Mouse (Mus musculus) adrenal gland, adult (tissue): Measurements from ENCODE around the gene Hmbs.
"Not testable (repeated sequence)": the region's sequence is repeated elsewhere in the genome, so short reads cannot be mapped to it uniquely, and the experiment has no call there.

Experiments used
- DNase-seq, 2 experiments: peaks; one replicate each; pipeline ENCODE4 v3.0.0; 2022 to 2023; ENCODE audit warnings: low spot score in 1 of 2; ENCODE audit not compliant: inconsistent age in 2 of 2

The Hmbs gene

GRCm38 (mm10) chr9:44345570-44346433, 1.8 kb upstream of the Hmbs start:
- peak; percentile 44 to 84 for DNase-seq

DNA sequence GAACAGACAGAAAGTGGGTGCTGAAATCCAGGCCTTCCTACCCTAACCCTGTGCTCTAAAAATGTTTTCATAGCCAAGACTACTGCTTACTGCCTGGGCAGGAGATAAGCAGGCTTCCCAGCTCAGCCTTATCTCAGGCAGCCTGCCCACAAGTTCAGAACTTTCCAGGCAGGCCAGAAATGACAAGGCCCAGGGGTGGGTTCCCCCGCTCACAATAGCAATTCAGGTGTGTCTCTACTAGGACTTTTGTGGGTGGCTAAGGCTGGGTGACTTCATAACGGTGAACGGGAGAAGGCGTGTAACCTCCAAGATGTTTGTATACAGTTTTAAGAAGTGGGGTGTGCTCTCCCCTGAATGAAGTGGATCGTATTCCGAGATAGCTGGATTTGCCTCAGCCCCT, 738 bp downstream of the Hmbs start:
- peak in 1 of 2 experiments; percentile 49 for DNase-seq

- no peak for DNase-seq
These were observed 1.4 kb downstream of the Hmbs start for GRCm38 (mm10) chr9:44342605-44343004.

GRCm38 (mm10) chr9:44342173-44342572, 1.9 kb downstream of the Hmbs start:
- no peak for DNase-seq

GRCm38 (mm10) chr9:44341487-44341886, 2.5 kb downstream of the Hmbs start:
- no peak for DNase-seq

GRCm38 (mm10) chr9:44338574-44338973, 5.5 kb downstream of the Hmbs start:
- no peak for DNase-seq

GRCm38 (mm10) chr9:44337436-44338169, 6.4 kb downstream of the Hmbs start:
- DNase-seq = no peak

DNA sequence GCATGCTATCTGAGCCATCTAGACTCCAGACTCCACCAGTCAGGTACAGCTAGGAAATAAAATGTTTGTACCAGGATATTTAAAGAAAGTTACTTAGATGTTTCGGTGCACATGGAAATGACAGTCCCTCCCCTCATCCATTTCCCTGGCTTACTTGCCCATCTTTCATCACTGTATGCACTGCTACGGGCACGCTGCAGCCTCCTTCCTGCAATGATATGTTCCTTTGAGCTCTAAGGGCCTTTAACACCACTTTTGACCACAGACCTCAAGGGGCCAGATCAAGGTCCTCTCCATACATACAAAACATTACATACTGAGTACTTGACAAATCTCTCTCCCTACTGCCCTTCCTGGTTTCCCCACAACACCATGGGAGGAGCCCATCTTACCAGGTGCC, 7.1 kb downstream of the Hmbs start:
- no peak for DNase-seq

DNA sequence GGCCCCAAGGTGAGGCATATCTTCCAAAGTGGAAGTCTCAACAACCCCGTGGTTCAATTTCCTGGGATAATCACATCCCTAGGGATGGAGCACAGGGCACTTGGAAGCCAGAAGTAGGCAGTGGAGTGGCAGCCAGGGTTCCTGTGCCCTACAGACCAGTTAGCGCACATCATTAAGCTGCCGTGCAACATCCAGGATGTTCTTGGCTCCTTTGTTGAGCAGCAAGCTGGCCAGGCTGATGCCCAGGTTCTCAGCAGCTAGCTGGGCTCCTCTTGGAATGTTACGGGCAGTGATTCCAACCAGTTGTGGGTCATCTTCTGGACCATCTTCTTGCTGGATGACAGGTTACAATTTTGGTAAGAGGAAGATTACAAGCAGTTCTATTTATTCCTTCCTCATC, 7.5 kb downstream of the Hmbs start:
- DNase-seq = not testable (repeated sequence)

GRCm38 (mm10) chr9:44336093-44336406, 8.0 kb downstream of the Hmbs start:
- no peak for DNase-seq

GRCm38 (mm10) chr9:44335331-44336092, 8.5 kb downstream of the Hmbs start:
- DNase-seq = peak; percentile 61 to 86

DNA sequence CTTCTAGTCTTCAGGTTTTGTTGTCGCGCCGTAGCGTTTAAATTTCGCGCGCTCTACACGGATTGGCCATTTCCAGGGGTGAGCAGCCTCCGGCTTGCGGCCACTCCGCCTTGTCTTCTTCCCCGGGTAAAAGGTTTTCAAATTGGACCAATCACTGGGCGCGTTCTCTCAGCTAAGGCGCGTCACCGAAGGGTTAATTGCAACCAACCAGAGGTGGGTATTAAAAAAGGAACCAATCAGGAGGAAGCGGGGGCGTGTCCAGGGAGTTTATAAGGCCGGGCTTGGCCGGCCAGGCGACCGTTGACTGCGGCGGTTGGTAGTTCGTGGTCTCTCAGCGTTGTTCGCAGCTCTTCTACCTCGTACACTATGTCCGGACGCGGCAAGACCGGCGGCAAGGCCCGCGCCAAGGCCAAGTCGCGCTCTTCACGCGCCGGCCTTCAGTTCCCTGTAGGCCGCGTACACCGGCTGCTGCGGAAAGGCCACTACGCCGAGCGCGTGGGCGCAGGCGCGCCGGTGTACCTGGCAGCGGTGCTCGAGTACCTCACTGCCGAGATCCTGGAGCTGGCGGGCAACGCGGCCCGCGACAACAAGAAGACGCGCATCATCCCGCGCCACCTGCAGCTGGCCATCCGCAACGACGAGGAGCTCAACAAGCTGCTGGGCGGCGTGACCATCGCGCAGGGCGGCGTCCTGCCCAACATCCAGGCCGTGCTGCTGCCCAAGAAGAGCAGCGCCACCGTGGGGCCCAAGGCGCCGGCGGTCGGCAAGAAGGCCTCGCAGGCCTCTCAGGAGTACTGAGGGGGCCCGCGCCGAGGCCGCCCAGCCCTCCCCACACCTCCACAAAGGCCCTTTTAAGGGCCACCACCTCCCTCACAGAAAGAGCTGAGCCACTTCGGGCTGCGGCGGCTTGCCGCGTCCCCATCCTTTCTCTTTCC, 9.4 kb downstream of the Hmbs start, which contains the start of gene H2afx:
Gene H2afx, plus strand, starts transcription at position 299 of the 935 bp plus-strand sequence.
- DNase-seq = peak; percentile 99

DNA sequence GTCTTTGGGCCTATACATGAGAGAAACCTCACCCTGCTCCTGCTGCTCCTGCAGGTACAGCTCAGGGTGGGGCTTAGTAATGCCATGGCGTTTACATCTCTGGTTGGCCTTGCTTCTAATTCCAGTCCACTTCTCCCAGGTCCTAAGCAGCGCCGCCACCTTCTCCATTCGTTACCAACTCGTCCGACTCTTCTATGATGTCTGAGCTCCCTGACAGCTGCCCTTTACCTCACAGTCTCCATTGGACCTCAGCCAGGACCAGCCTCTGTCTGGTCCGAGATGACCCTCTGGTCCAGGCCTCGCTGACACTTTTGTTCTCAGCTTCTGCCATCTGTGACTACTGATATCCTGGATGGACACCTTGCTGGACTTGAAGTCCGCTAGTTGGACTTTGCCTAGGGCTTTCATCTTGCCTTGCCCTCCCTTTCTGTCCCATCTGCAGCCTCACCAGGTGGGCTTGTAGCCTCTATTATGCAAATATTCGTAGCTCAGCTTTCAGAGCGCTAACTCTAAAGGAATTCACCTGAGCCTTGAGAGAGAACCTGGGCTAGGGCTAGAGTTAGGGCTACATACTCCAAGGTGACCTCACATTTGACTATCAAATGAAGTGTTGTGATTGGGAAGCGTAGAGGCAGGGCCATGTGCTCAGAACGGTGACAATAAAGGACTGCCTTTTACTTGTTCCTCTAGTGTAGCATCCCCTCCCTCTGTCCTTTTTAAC, 10.9 kb downstream of the Hmbs start:
- DNase-seq = no peak

GRCm38 (mm10) chr9:44330736-44331135, 13.3 kb downstream of the Hmbs start:
- DNase-seq = no peak

DNA sequence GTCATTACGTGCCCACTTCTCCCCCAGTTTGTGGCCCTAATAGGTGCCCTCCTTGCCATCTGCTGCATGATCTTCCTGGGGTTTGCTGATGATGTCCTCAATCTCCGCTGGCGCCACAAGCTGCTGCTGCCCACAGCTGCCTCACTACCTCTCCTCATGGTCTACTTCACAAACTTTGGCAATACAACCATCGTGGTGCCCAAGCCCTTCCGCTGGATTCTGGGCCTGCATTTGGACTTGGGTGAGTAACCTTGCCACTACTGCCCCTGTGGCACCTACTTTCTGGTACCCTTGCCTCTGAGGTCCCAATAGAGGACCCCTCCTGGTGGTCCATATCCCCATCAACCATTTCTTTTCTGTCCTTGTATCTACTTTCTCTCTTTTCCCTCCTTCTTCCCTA, 16.1 kb downstream of the Hmbs start:
- no peak for DNase-seq

- DNase-seq = peak in 1 of 2 experiments; percentile 78
These were observed 16.8 kb downstream of the Hmbs start for GRCm38 (mm10) chr9:44327064-44327711.

- DNase-seq = peak; percentile 89 to 96
These were observed 17.5 kb downstream of the Hmbs start for GRCm38 (mm10) chr9:44326371-44327063.

DNA sequence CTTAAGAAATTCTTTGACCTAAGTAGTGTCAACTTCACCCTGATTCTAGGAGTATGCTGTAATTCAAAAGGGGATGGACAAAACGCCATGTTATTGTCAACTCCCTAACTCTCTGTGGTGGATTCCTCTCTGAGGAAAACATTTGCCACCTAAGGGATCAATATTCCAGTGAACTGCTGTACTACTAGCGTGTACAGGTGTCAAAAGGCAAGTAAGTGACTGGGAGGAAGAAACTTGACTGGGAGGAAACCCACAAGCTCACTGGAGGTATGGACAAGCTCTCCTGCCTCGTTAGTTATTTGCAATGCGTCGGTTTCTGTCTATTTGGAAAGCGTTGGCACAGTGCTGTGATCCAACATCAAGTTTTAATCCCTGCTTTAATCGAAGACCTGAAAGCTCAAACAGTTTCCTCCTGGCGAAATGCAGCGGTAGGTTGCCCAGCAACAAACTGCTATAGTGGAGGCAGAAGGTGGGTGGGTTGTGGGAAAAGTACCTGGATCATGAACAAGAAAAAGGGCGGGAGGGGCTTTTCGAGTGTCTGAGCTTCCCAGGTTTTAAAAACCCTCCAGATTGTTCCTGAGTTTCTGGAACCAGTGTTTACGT, 18.2 kb downstream of the Hmbs start, which contains the start of gene Dpagt1:
Gene Dpagt1, plus strand, starts transcription at position 252 of the 603 bp plus-strand sequence.
- DNase-seq = no peak
